Comparison of ENCODE assay signal across 8 mouse cellular contexts in genomic region chr10:102878010-102878409, GRCm38 (mm10).
A peak's percentile ranks its signal among the peaks of the same experiment; 100 is the strongest.
DNase-seq lines count a peak whose midpoint lies in the region; ATAC-seq lines count a peak whose summit lies in the region.

No protein-coding gene starts in this region.

- no peak overlapping the region for H3K4me3 ChIP-seq in embryonic facial prominence, embryonic 11.5 days (ENCODE audit: low read depth, low read length)
- no peak overlapping the region for H3K4me3 ChIP-seq in hindbrain, embryonic 12.5 days
- H3K4me3 ChIP-seq in midbrain, embryonic 14.5 days (replicated peaks; ENCODE audit: low read depth, low read length), result no peak overlapping the region

- H3K36me3 ChIP-seq in embryonic facial prominence, embryonic 11.5 days (replicated peaks; ENCODE audit: control insufficient read depth, insufficient read depth, low read depth, low read length), result no peaks in the 10 kb centered on the region
- H3K36me3 ChIP-seq in hindbrain, embryonic 12.5 days, result no peaks in the 10 kb centered on the region
- H3K36me3 ChIP-seq in midbrain, embryonic 14.5 days (ENCODE audit: control insufficient read depth, insufficient read depth, low read length), result no peaks in the 10 kb centered on the region

- H3K27ac ChIP-seq in embryonic facial prominence, embryonic 11.5 days (replicated peaks; ENCODE audit: low read depth, low read length), result no peak overlapping the region
- H3K27ac ChIP-seq in hindbrain, embryonic 12.5 days, result no peak overlapping the region
- H3K27ac ChIP-seq in midbrain, embryonic 14.5 days (replicated peaks; ENCODE audit: low read depth, low read length), result no peak overlapping the region

- H3K27me3 ChIP-seq in embryonic facial prominence, embryonic 11.5 days (ENCODE audit: control insufficient read depth, insufficient read depth, low read length), result no peaks in the 10 kb centered on the region
- H3K27me3 ChIP-seq in hindbrain, embryonic 12.5 days, result no peaks in the 10 kb centered on the region
- no peaks in the 10 kb centered on the region for H3K27me3 ChIP-seq in midbrain, embryonic 14.5 days (ENCODE audit: control insufficient read depth, insufficient read depth, low read length)

- no peaks in the 10 kb centered on the region for H3K4me1 ChIP-seq in embryonic facial prominence, embryonic 11.5 days (ENCODE audit: control insufficient read depth, insufficient read depth, low read length)
- H3K4me1 ChIP-seq in hindbrain, embryonic 12.5 days, result no peaks in the 10 kb centered on the region
- H3K4me1 ChIP-seq in midbrain, embryonic 14.5 days (ENCODE audit: control insufficient read depth, insufficient read depth, low read length), result no peaks in the 10 kb centered on the region

- no peak overlapping the region for H3K9ac ChIP-seq in embryonic facial prominence, embryonic 11.5 days (replicated peaks; ENCODE audit: low read length)
- no peak overlapping the region for H3K9ac ChIP-seq in hindbrain, embryonic 12.5 days
- no peak overlapping the region for H3K9ac ChIP-seq in midbrain, embryonic 14.5 days (replicated peaks; ENCODE audit: low read length)

- 20% methylated on average over 11 of the region's 11 CpGs for WGBS in embryonic facial prominence, embryonic 11.5 days
- WGBS in hindbrain, embryonic 12.5 days, result 36% methylated on average over 11 of the region's 11 CpGs
- 37% methylated on average over 11 of the region's 11 CpGs for WGBS in midbrain, embryonic 14.5 days

- H3K4me2 ChIP-seq in embryonic facial prominence, embryonic 11.5 days (ENCODE audit: low read depth, low read length), result peak overlapping the region; percentile 21; the same call in 1 of the 2 replicates
- H3K4me2 ChIP-seq in hindbrain, embryonic 12.5 days (replicated peaks), result peak overlapping the region; percentile 34; the same call in 1 of the 2 replicates
- peak overlapping the region; percentile 41 for H3K4me2 ChIP-seq in midbrain, embryonic 14.5 days (ENCODE audit: low read length)

- no peak for ATAC-seq in CD4-positive, CD25-positive, alpha-beta regulatory T cell, adult 4 months
- peak; percentile 74; the same call in 1 of the 2 replicates for ATAC-seq in embryonic facial prominence, embryonic 11.5 days (replicated peaks; ENCODE audit: insufficient number of reproducible peaks, low FRiP score, low TSS enrichment, low read depth)
- ATAC-seq in hindbrain, embryonic 12.5 days (ENCODE audit: low FRiP score), result peak; percentile 43; the same call in 1 of the 2 replicates
- ATAC-seq in midbrain, embryonic 14.5 days (ENCODE audit: low FRiP score, low TSS enrichment), result peak; percentile 46
- no peak for ATAC-seq in activated CD4-positive, CD25-positive, alpha-beta regulatory T cell, adult 4 months

- peak; percentile 1 for DNase-seq in CD4-positive, CD25-positive, alpha-beta regulatory T cell, adult 2 months (ENCODE audit: low read depth, low spot score)
- DNase-seq in 416B (ENCODE audit: low read depth), result peak; percentile 44
- peak; percentile 84 for DNase-seq in embryonic facial prominence, embryonic 11.5 days (ENCODE audit: low spot score)
- DNase-seq in layer of hippocampus, postnatal 14 days (ENCODE audit: low spot score in 2 of 2), result peak; percentile 28 to 48
- peak; percentile 87 for DNase-seq in midbrain, embryonic 14.5 days

- no peaks in the 10 kb centered on the region for H3K9me3 ChIP-seq in embryonic facial prominence, embryonic 11.5 days (replicated peaks; ENCODE audit: control insufficient read depth, low read length)
- no peaks in the 10 kb centered on the region for H3K9me3 ChIP-seq in hindbrain, embryonic 12.5 days (replicated peaks)
- H3K9me3 ChIP-seq in midbrain, embryonic 14.5 days (ENCODE audit: control insufficient read depth, low read length), result no peaks in the 10 kb centered on the region

Comparison
In these comparisons a context has a peak if more than half of its experiments do, and no peak if none do; other contexts are left out.
1. DNase-seq: peak in every context shown above with its lines; median percentile 87 in midbrain, embryonic 14.5 days; 84 in embryonic facial prominence, embryonic 11.5 days; 44 in 416B; 38 in layer of hippocampus, postnatal 14 days; 1 in CD4-positive, CD25-positive, alpha-beta regulatory T cell, adult 2 months.
2. ATAC-seq: peak in embryonic facial prominence, embryonic 11.5 days (single experiment), hindbrain, embryonic 12.5 days (single experiment) and midbrain, embryonic 14.5 days (single experiment); none in CD4-positive, CD25-positive, alpha-beta regulatory T cell, adult 4 months (single experiment) and activated CD4-positive, CD25-positive, alpha-beta regulatory T cell, adult 4 months (single experiment).
3. Peak in every context shown above with its lines, with median percentiles within 50 percentile points of each other: H3K4me2 ChIP-seq.